Mouse (Mus musculus) kidney, embryonic 15.5 days (tissue): ENCODE measurements around the gene Card9. TPM values are rescaled to one million over a fixed set of nuclear protein-coding genes. Genes with fewer than 3 reads are reported as not detected.
A peak's percentile ranks its signal among the peaks of the same experiment; 100 is the strongest.

ENCODE experiments used
- ATAC-seq: fragments of 200-750 bp; cut with Nextera tagmentation; replicated peaks from 2 replicates; pipeline ENCODE4 v1.8.0; 2017; ENCODE audit warnings: moderate TSS enrichment; ENCODE audit not compliant: low FRiP score
- H3K27ac ChIP-seq: fragments of 300-500 bp; sonication (generic); 2 replicates; pipeline ENCODE4 v1.5.1; 2015; ENCODE audit warnings: mild to moderate bottlenecking, inconsistent platforms
- H3K27me3 ChIP-seq: fragments of 300-500 bp; sonication (generic); 2 replicates; pipeline ENCODE4 v1.6.1; 2015; ENCODE audit warnings: inconsistent platforms
- H3K36me3 ChIP-seq: fragments of 300-500 bp; sonication (generic); 2 replicates; pipeline ENCODE4 v1.6.1; 2015; ENCODE audit warnings: inconsistent platforms
- H3K4me1 ChIP-seq: fragments of 300-500 bp; sonication (generic); 2 replicates; pipeline ENCODE4 v1.6.1; 2015; ENCODE audit warnings: inconsistent platforms
- H3K4me2 ChIP-seq: fragments of 300-500 bp; sonication (generic); 2 replicates; pipeline ENCODE4 v1.6.1; 2015; ENCODE audit warnings: moderate library complexity, mild to moderate bottlenecking, inconsistent platforms
- H3K4me3 ChIP-seq: fragments of 300-500 bp; sonication (generic); replicated peaks from 2 replicates; pipeline ENCODE4 v1.5.1; 2015; ENCODE audit warnings: mild to moderate bottlenecking, inconsistent platforms
- H3K9ac ChIP-seq: fragments of 300-500 bp; sonication (generic); 2 replicates; pipeline ENCODE4 v1.6.1; 2015; ENCODE audit warnings: mild to moderate bottlenecking, inconsistent platforms
- H3K9me3 ChIP-seq: fragments of 300-500 bp; sonication (generic); replicated peaks from 2 replicates; pipeline ENCODE4 v1.6.1; 2016; ENCODE audit warnings: inconsistent platforms
- WGBS: fragments of 180-500 bp; shearing (Covaris S2); methylation state at CpG from one replicate; pipeline ENCODE4 v1.1.7; 2015; ENCODE audit warnings: mixed read lengths; 5-methylcytosine and 5-hydroxymethylcytosine counted together
- polyA plus RNA-seq: library from polyadenylated mRNA; unstranded; fragments of >200 nt; fragmentation: Nextera tagmentation; extraction: Ambion mirVana; gene quantifications from 2 replicates; pipeline ENCODE4 v1.2.1, GENCODE M21; 2015

Gene Card9
- 1.1 and 1.7 TPM in 2 replicates for polyA plus RNA-seq

- Histone ChIP-seq H3K4me2 (no peak within 1 kb of the TSS), H3K9ac (no peak within 1 kb of the TSS), H3K27ac (no peak within 1 kb of the TSS), H3K4me1 (peaks cover 13% of the 10 kb centered on the region), H3K9me3 (no peaks in the 10 kb centered on the region), H3K4me3 (no peak within 1 kb of the TSS), H3K27me3 (no peaks in the 10 kb centered on the region), H3K36me3 (peaks cover 30% of the 10 kb centered on the region)
- 43% methylated on average over 3 of the region's 3 CpGs for WGBS
- no peak for ATAC-seq
Observed at GRCm38 (mm10) chr2:26360772-26361171, at the start of gene Card9. Card9 (minus strand) TSS chr2:26360918.

- Histone ChIP-seq H3K4me1 (peaks cover 37% of the 10 kb centered on the region), H3K27me3 (no peaks in the 10 kb centered on the region), H3K4me3 (no peak overlapping the region), H3K4me2 (no peak overlapping the region), H3K27ac (no peak overlapping the region), H3K9ac (no peak overlapping the region), H3K36me3 (peaks cover 70% of the 10 kb centered on the region), H3K9me3 (no peaks in the 10 kb centered on the region)
- no peak for ATAC-seq
- WGBS = 77% methylated on average over 5 of the region's 5 CpGs
Observed at GRCm38 (mm10) chr2:26410091-26410490, 49.4 kb upstream of the Card9 start.

DNA sequence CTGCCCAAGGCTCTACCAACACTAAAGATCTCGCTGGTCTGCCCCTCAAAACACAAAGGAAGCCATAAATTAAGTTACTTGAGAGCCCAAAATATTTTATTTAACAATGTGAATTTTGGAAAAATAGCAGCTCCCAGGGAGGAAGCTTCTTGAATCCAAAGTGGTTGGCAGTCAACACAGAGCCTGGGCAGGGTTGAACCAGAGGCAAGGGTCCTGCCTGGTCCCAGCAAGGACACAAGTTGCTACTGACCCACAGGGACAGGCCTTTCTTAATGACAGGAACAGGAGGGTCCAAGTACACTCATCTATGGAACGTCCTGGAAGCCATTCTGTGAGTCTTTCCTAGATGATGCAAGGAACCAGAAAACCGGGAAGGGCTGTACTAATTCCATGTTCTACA lies 48.6 kb upstream of the Card9 start:
- Histone ChIP-seq H3K9me3 (no peaks in the 10 kb centered on the region), H3K9ac (no peak overlapping the region), H3K27me3 (no peaks in the 10 kb centered on the region), H3K36me3 (peaks cover 66% of the 10 kb centered on the region), H3K4me3 (peak overlapping the region; percentile 98), H3K4me1 (peaks cover 37% of the 10 kb centered on the region), H3K4me2 (peak overlapping the region; percentile 94; the same call in 1 of the 2 replicates), H3K27ac (no peak overlapping the region)
- no peak for ATAC-seq
- WGBS = 54% methylated on average over 3 of the region's 3 CpGs

DNA sequence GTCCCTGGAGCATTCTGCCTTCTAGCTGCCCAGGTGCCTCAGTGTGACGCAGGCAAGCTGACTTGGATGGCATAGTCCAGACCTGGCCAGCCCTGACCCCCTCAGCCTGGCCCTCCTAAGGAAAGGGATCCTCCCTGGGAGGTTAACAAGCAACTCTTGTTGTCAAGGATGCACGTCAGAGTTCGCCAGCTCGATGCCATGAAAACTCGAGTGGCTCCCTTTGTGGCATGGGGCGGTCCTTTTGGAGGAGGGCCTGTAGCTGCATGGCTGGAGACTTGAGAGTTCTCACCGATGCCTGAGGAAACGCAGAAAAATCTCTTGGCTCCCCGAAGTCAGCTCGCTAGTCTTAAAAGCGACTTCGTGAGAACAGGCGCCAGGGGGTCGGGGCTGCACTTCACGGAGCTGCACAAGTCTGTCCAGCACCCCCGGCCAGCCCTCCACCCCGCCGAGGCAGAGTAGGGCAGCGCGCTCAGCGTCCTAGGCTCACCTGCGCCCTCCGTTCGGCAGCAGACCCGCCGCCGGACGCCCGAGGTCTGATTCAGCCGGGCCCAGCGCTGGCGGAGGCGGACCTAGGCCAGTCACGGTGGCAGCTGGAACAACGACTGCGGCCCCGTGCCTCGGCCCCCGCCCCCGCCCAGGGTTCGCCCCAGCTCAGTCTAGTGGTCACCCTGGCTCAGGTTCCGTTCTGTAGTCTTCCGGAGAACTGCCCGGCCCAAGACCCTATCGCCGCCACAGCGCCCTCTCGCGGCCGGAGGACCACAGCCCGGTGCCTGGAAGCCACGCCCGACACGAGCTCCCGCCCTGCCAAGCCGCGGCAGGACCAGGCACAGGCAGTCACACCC lies 48.0 kb upstream of the Card9 start, which contains the start of gene Inpp5e:
Gene Inpp5e (minus strand): TSS at position 689 of the 842 bp plus-strand sequence.
- Histone ChIP-seq H3K4me1 (peaks cover 38% of the 10 kb centered on the region), H3K27me3 (no peaks in the 10 kb centered on the region), H3K4me3 (peak within 1 kb of the TSS; percentile 98), H3K9me3 (no peaks in the 10 kb centered on the region), H3K36me3 (peaks cover 59% of the 10 kb centered on the region), H3K4me2 (peak within 1 kb of the TSS; percentile 94), H3K9ac (peak within 1 kb of the TSS; percentile 98), H3K27ac (peak within 1 kb of the TSS; percentile 89)
- peak; percentile 97 for ATAC-seq
- under 1% methylated on average over 53 of the region's 57 CpGs for WGBS

DNA sequence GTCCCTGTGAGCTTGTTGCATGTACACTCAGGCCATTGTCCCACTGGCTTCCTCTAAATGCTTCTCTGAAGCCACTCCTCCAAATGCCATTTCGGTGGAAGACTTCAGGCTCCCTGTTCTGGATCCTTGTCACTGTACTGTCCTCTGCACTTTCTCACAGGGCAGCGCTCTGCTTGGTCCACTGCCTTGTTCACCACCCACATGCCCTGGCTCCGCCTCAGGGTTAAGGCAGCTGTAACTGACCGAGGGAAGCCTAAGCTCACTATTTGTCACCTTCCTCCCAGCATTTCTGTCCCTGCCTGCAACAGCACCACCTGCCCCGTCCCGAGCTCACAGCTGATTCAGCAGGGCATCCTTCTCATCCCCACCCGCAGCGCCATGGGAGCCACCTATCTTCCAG lies 42.6 kb upstream of the Card9 start:
- no peak for ATAC-seq
- H3K9ac ChIP-seq = no peak overlapping the region
- no peaks in the 10 kb centered on the region for H3K9me3 ChIP-seq
- peaks cover 62% of the 10 kb centered on the region for H3K36me3 ChIP-seq
- WGBS = 66% methylated on average over 8 of the region's 8 CpGs
- H3K4me3 ChIP-seq = no peak overlapping the region
- H3K4me2 ChIP-seq = no peak overlapping the region
- H3K27me3 ChIP-seq = no peaks in the 10 kb centered on the region
- H3K27ac ChIP-seq = no peak overlapping the region
- peaks cover 37% of the 10 kb centered on the region for H3K4me1 ChIP-seq

DNA sequence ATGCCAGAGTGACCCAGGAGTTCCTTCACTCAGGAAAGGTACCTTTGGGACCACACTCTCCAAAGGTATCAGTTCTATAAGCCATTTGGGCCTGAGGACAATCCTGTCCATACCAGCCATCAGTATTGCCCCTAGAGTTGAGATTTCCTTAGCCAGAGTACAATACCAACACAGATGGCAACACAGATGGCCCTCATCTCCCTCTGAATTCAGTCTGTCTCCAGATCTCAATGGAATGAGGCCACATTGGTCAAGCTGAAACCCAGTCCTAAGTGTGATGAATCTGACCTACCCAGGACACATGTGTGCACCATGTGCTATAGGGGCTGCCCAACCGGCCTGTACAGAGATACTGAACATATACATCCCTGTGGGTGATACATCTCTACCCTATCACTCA lies 41.5 kb upstream of the Card9 start:
- ATAC-seq = no peak
- H3K9me3 ChIP-seq = no peaks in the 10 kb centered on the region
- peaks cover 72% of the 10 kb centered on the region for H3K36me3 ChIP-seq
- H3K9ac ChIP-seq = no peak overlapping the region
- 83% methylated on average over 1 of the region's 1 CpGs for WGBS
- H3K4me2 ChIP-seq = no peak overlapping the region
- peaks cover 27% of the 10 kb centered on the region for H3K4me1 ChIP-seq
- no peaks in the 10 kb centered on the region for H3K27me3 ChIP-seq
- H3K4me3 ChIP-seq = no peak overlapping the region
- no peak overlapping the region for H3K27ac ChIP-seq

DNA sequence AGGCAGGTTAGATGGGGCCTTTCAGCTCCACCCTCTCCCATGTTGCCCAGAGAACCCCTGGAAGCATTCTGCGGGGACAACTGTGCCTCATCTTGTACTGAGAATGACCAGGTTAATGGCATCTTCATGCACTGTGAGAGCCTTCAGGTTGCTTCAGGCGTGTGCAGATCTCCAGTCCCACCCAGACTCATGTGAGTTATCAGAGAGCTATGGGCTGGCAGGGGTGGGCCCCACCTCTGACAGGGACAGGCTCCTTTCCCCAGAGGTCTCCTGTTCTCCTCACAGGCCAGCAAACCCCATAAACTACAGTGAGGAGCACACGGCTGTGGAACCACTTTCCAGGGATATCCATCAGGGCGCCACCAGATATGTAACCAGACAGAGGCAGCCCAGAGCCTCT lies 40.3 kb upstream of the Card9 start:
- Histone ChIP-seq H3K4me2 (no peak overlapping the region), H3K36me3 (peaks cover 75% of the 10 kb centered on the region), H3K27me3 (no peaks in the 10 kb centered on the region), H3K4me3 (no peak overlapping the region), H3K4me1 (peaks cover 14% of the 10 kb centered on the region), H3K27ac (no peak overlapping the region), H3K9me3 (no peaks in the 10 kb centered on the region), H3K9ac (no peak overlapping the region)
- 88% methylated on average over 4 of the region's 4 CpGs for WGBS
- no peak for ATAC-seq

DNA sequence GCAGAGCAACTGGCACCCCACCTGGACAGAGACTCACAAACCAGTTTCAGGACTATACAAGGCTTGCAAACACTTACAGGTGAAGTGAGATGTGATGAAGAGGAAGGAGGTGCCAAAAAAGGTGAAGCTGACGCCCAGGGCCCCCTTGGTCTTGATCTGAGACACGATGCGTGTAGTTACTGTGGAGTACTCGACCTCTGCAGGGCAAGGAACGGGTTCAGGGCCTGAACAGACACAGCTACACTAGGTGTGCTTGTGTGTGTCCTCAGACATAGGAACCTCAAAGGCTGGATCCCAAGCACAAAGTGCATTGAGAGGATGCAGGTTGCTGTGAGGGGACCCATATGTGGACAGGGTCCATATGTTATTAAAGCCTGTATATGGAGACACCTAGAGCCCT lies 39.6 kb upstream of the Card9 start:
- Histone ChIP-seq H3K4me3 (no peak overlapping the region), H3K27me3 (no peaks in the 10 kb centered on the region), H3K27ac (no peak overlapping the region), H3K4me1 (peaks cover 7% of the 10 kb centered on the region), H3K4me2 (no peak overlapping the region), H3K9ac (no peak overlapping the region), H3K9me3 (no peaks in the 10 kb centered on the region), H3K36me3 (peaks cover 76% of the 10 kb centered on the region)
- ATAC-seq = no peak
- WGBS = 88% methylated on average over 5 of the region's 5 CpGs

GRCm38 (mm10) chr2:26399647-26400046 lies 38.9 kb upstream of the Card9 start:
- no peak overlapping the region for H3K27ac ChIP-seq
- no peaks in the 10 kb centered on the region for H3K27me3 ChIP-seq
- H3K9me3 ChIP-seq = no peaks in the 10 kb centered on the region
- ATAC-seq = no peak
- peaks cover 78% of the 10 kb centered on the region for H3K36me3 ChIP-seq
- WGBS = 76% methylated on average over 5 of the region's 5 CpGs
- no peak overlapping the region for H3K9ac ChIP-seq
- no peak overlapping the region for H3K4me3 ChIP-seq
- H3K4me2 ChIP-seq = no peak overlapping the region
- peaks cover 7% of the 10 kb centered on the region; the same call in 1 of the 2 replicates for H3K4me1 ChIP-seq

DNA sequence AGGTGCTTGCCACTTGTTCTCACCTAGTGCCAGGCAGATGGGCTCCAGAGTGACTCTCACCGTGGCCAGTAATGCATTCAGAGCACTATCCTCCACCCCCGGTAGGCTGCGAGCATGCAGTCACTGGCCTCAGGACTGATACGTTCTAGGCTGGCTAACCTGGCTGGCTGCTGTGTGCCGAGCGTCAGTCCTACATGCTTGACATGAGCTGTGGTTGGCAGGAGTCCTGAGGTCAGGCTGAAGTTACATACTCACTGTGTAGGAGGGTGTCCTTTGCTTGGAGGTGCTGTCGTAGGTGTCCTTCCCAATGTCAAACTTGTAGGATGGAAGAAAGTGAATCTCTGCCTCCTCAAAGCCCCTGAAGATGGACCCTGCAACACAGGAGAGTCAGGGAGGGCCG lies 38.3 kb upstream of the Card9 start:
- Histone ChIP-seq H3K4me1 (peaks cover 7% of the 10 kb centered on the region; the same call in 1 of the 2 replicates), H3K36me3 (peaks cover 85% of the 10 kb centered on the region), H3K9ac (no peak overlapping the region), H3K4me3 (no peak overlapping the region), H3K27me3 (no peaks in the 10 kb centered on the region), H3K27ac (no peak overlapping the region), H3K9me3 (no peaks in the 10 kb centered on the region), H3K4me2 (no peak overlapping the region)
- 83% methylated on average over 8 of the region's 8 CpGs for WGBS
- no peak for ATAC-seq

- 89% methylated on average over 6 of the region's 6 CpGs for WGBS
- H3K9me3 ChIP-seq = no peaks in the 10 kb centered on the region
- H3K4me2 ChIP-seq = no peak overlapping the region
- no peak for ATAC-seq
- peaks cover 21% of the 10 kb centered on the region for H3K4me1 ChIP-seq
- H3K4me3 ChIP-seq = no peak overlapping the region
- H3K27me3 ChIP-seq = no peaks in the 10 kb centered on the region
- H3K27ac ChIP-seq = no peak overlapping the region
- H3K36me3 ChIP-seq = peaks cover 75% of the 10 kb centered on the region
- no peak overlapping the region for H3K9ac ChIP-seq
Observed at GRCm38 (mm10) chr2:26391617-26392016, 30.9 kb upstream of the Card9 start.

GRCm38 (mm10) chr2:26390954-26391353 lies 30.2 kb upstream of the Card9 start:
- H3K36me3 ChIP-seq = peaks cover 75% of the 10 kb centered on the region

More at GRCm38 (mm10) chr2:26390954-26391353, 30.2 kb upstream of the Card9 start:
- Histone ChIP-seq H3K9me3 (no peaks in the 10 kb centered on the region), H3K27me3 (no peaks in the 10 kb centered on the region), H3K4me1 (peaks cover 21% of the 10 kb centered on the region), H3K4me2 (no peak overlapping the region), H3K9ac (no peak overlapping the region), H3K4me3 (no peak overlapping the region), H3K27ac (no peak overlapping the region)
- 81% methylated on average over 3 of the region's 3 CpGs for WGBS
- ATAC-seq = no peak
